Mouse (Mus musculus): ENCODE results near the gene Aoc1. TPM values are rescaled to one million over a fixed set of nuclear protein-coding genes. Genes with fewer than 3 reads are reported as not detected.
"Not testable (repeated sequence)": the region's sequence is repeated elsewhere in the genome, so short reads cannot be mapped to it uniquely, and the experiment has no call there.

Gene Aoc1
- polyA plus RNA-seq, 1 experiment from 2014 or later: not detected

- Histone ChIP-seq H3K4me1 (replicated peaks) (no peaks in the 10 kb centered on the region), H3K27me3 (no peaks in the 10 kb centered on the region), H3K4me3 (replicated peaks) (no peak overlapping the region), H3K9ac (no peak overlapping the region), H3K9me3 (replicated peaks) (no peaks in the 10 kb centered on the region), H3K4me2 (no peak overlapping the region), H3K36me3 (replicated peaks) (no peaks in the 10 kb centered on the region), H3K27ac (replicated peaks) (no peak overlapping the region)
- ATAC-seq (ENCODE audit: insufficient read depth): no peak
- 69% methylated on average over 5 of the region's 5 CpGs for WGBS (ENCODE audit: insufficient replicate concordance)
These were observed 3.9 kb downstream of the Aoc1 start for GRCm38 (mm10) chr6:48876510-48877135.

GRCm38 (mm10) chr6:48894203-48894602 lies 21.5 kb downstream of the Aoc1 start:
- Histone ChIP-seq H3K4me1 (replicated peaks) (no peaks in the 10 kb centered on the region), H3K4me2 (no peak overlapping the region), H3K4me3 (replicated peaks) (no peak overlapping the region), H3K27me3 (no peaks in the 10 kb centered on the region), H3K9me3 (replicated peaks) (no peaks in the 10 kb centered on the region), H3K27ac (replicated peaks) (no peak overlapping the region), H3K36me3 (replicated peaks) (no peaks in the 10 kb centered on the region), H3K9ac (no peak overlapping the region)
- WGBS (ENCODE audit: insufficient replicate concordance): 5% methylated on average over 4 of the region's 4 CpGs
- no peak for ATAC-seq (ENCODE audit: insufficient read depth)

- no peak for ATAC-seq (ENCODE audit: insufficient read depth)
These were observed 22.5 kb downstream of the Aoc1 start for GRCm38 (mm10) chr6:48894938-48895818.

GRCm38 (mm10) chr6:48895941-48896340 lies 23.2 kb downstream of the Aoc1 start:
- ATAC-seq (ENCODE audit: insufficient read depth): no peak
- Histone ChIP-seq H3K36me3 (replicated peaks) (no peaks in the 10 kb centered on the region), H3K9ac (no peak overlapping the region), H3K27me3 (no peaks in the 10 kb centered on the region), H3K27ac (replicated peaks) (no peak overlapping the region), H3K4me3 (replicated peaks) (no peak overlapping the region), H3K4me1 (replicated peaks) (no peaks in the 10 kb centered on the region), H3K9me3 (replicated peaks) (no peaks in the 10 kb centered on the region), H3K4me2 (no peak overlapping the region)
- 68% methylated on average over 5 of the region's 5 CpGs for WGBS (ENCODE audit: insufficient replicate concordance)

More at GRCm38 (mm10) chr6:48894938-48895818, 22.5 kb downstream of the Aoc1 start:
- no peaks in the 10 kb centered on the region for H3K36me3 ChIP-seq (replicated peaks)
- H3K27me3 ChIP-seq: no peaks in the 10 kb centered on the region
- no peak overlapping the region for H3K27ac ChIP-seq (replicated peaks)
- H3K4me2 ChIP-seq: no peak overlapping the region
- no peak overlapping the region for H3K9ac ChIP-seq
- H3K4me3 ChIP-seq (replicated peaks): no peak overlapping the region
- H3K4me1 ChIP-seq (replicated peaks): no peaks in the 10 kb centered on the region
- whole genome bisulfite sequencing (ENCODE audit: insufficient replicate concordance): 50% methylated on average over 8 of the region's 8 CpGs
- H3K9me3 ChIP-seq (replicated peaks): no peaks in the 10 kb centered on the region

GRCm38 (mm10) chr6:48896956-48897355 lies 24.3 kb downstream of the Aoc1 start:
- H3K4me2 ChIP-seq: no peak overlapping the region
- 64% methylated on average over 5 of the region's 5 CpGs for WGBS (ENCODE audit: insufficient replicate concordance)
- no peak overlapping the region for H3K4me3 ChIP-seq (replicated peaks)
- H3K9ac ChIP-seq: no peak overlapping the region
- H3K9me3 ChIP-seq (replicated peaks): no peaks in the 10 kb centered on the region
- H3K27ac ChIP-seq (replicated peaks): no peak overlapping the region
- H3K4me1 ChIP-seq (replicated peaks): no peaks in the 10 kb centered on the region
- ATAC-seq (ENCODE audit: insufficient read depth): no peak
- no peaks in the 10 kb centered on the region for H3K27me3 ChIP-seq
- no peaks in the 10 kb centered on the region for H3K36me3 ChIP-seq (replicated peaks)

GRCm38 (mm10) chr6:48901316-48901715 lies 28.6 kb downstream of the Aoc1 start:
- 77% methylated on average over 11 of the region's 11 CpGs for WGBS (ENCODE audit: insufficient replicate concordance)
- ATAC-seq (ENCODE audit: insufficient read depth); H3K9ac ChIP-seq; H3K4me1 ChIP-seq (replicated peaks); H3K4me2 ChIP-seq; H3K9me3 ChIP-seq (replicated peaks); H3K4me3 ChIP-seq (replicated peaks); H3K27ac ChIP-seq (replicated peaks); H3K27me3 ChIP-seq; H3K36me3 ChIP-seq (replicated peaks): not testable (repeated sequence)

GRCm38 (mm10) chr6:48902511-48903406 lies 30.1 kb downstream of the Aoc1 start:
- Histone ChIP-seq H3K9me3 (replicated peaks) (no peaks in the 10 kb centered on the region), H3K27me3 (no peaks in the 10 kb centered on the region), H3K4me2 (no peak overlapping the region), H3K4me3 (replicated peaks) (no peak overlapping the region), H3K9ac (no peak overlapping the region), H3K36me3 (replicated peaks) (no peaks in the 10 kb centered on the region), H3K4me1 (replicated peaks) (no peaks in the 10 kb centered on the region), H3K27ac (replicated peaks) (no peak overlapping the region)
- ATAC-seq (ENCODE audit: insufficient read depth): no peak
- WGBS (ENCODE audit: insufficient replicate concordance): 74% methylated on average over 17 of the region's 17 CpGs

GRCm38 (mm10) chr6:48903437-48903836 lies 30.7 kb downstream of the Aoc1 start:
- ATAC-seq (ENCODE audit: insufficient read depth): no peak
- H3K27me3 ChIP-seq: no peaks in the 10 kb centered on the region
- H3K4me2 ChIP-seq: no peak overlapping the region
- no peak overlapping the region for H3K27ac ChIP-seq (replicated peaks)
- no peaks in the 10 kb centered on the region for H3K9me3 ChIP-seq (replicated peaks)
- no peaks in the 10 kb centered on the region for H3K36me3 ChIP-seq (replicated peaks)
- WGBS (ENCODE audit: insufficient replicate concordance): 56% methylated on average over 4 of the region's 4 CpGs
- no peak overlapping the region for H3K4me3 ChIP-seq (replicated peaks)
- H3K9ac ChIP-seq: no peak overlapping the region
- no peaks in the 10 kb centered on the region for H3K4me1 ChIP-seq (replicated peaks)

- no peaks in the 10 kb centered on the region for H3K36me3 ChIP-seq (replicated peaks)
- WGBS (ENCODE audit: insufficient replicate concordance): 71% methylated on average over 13 of the region's 13 CpGs
These were observed 32.9 kb downstream of the Aoc1 start for GRCm38 (mm10) chr6:48905606-48906005.

GRCm38 (mm10) chr6:48906371-48906770 lies 33.7 kb downstream of the Aoc1 start:
- H3K36me3 ChIP-seq (replicated peaks): no peaks in the 10 kb centered on the region
- no peaks in the 10 kb centered on the region for H3K27me3 ChIP-seq
- H3K4me3 ChIP-seq (replicated peaks): no peak overlapping the region
- no peak overlapping the region for H3K27ac ChIP-seq (replicated peaks)
- H3K9ac ChIP-seq: no peak overlapping the region
- no peaks in the 10 kb centered on the region for H3K9me3 ChIP-seq (replicated peaks)
- H3K4me1 ChIP-seq (replicated peaks): no peaks in the 10 kb centered on the region
- WGBS (ENCODE audit: insufficient replicate concordance): 75% methylated on average over 14 of the region's 14 CpGs
- H3K4me2 ChIP-seq: no peak overlapping the region
- no peak for ATAC-seq (ENCODE audit: insufficient read depth)

More at GRCm38 (mm10) chr6:48905606-48906005, 32.9 kb downstream of the Aoc1 start:
- no peak for ATAC-seq (ENCODE audit: insufficient read depth)
- no peaks in the 10 kb centered on the region for H3K9me3 ChIP-seq (replicated peaks)
- H3K9ac ChIP-seq: no peak overlapping the region
- H3K4me1 ChIP-seq (replicated peaks): no peaks in the 10 kb centered on the region
- no peak overlapping the region for H3K27ac ChIP-seq (replicated peaks)
- H3K4me3 ChIP-seq (replicated peaks): no peak overlapping the region
- H3K27me3 ChIP-seq: no peaks in the 10 kb centered on the region
- H3K4me2 ChIP-seq: no peak overlapping the region

- Histone ChIP-seq H3K4me1 (replicated peaks) (no peaks in the 10 kb centered on the region), H3K27ac (replicated peaks) (no peak overlapping the region), H3K4me2 (no peak overlapping the region), H3K4me3 (replicated peaks) (no peak overlapping the region), H3K27me3 (no peaks in the 10 kb centered on the region), H3K9me3 (replicated peaks) (no peaks in the 10 kb centered on the region), H3K36me3 (replicated peaks) (no peaks in the 10 kb centered on the region), H3K9ac (no peak overlapping the region)
- no peak for ATAC-seq (ENCODE audit: insufficient read depth)
- WGBS (ENCODE audit: insufficient replicate concordance): 58% methylated on average over 1 of the region's 1 CpGs
These were observed 36.5 kb downstream of the Aoc1 start for GRCm38 (mm10) chr6:48909229-48909628.
